Mouse (Mus musculus): Measurements from ENCODE around the gene Flad1.

Gene Flad1

GRCm38 (mm10) chr3:89395806-89396653, 15.6 kb downstream of the Flad1 start:
- peak; percentile 52 for DNase-seq (ENCODE audit: low spot score)

GRCm38 (mm10) chr3:89395419-89395805, 16.3 kb downstream of the Flad1 start:
- no peak for DNase-seq (ENCODE audit: low spot score)

GRCm38 (mm10) chr3:89394894-89395256, 16.8 kb downstream of the Flad1 start:
- peak; percentile 69 for DNase-seq (ENCODE audit: low spot score)

GRCm38 (mm10) chr3:89394006-89394893, 17.4 kb downstream of the Flad1 start, which contains the start of gene Zbtb7b:
Gene Zbtb7b, minus strand, starts transcription at chr3:89394776.
- peak; percentile 53 for DNase-seq (ENCODE audit: low spot score)

- DNase-seq (ENCODE audit: low spot score), result peak; percentile 91
These were observed 18.1 kb downstream of the Flad1 start for GRCm38 (mm10) chr3:89393605-89394004.

GRCm38 (mm10) chr3:89392871-89393311, 18.8 kb downstream of the Flad1 start:
- DNase-seq (ENCODE audit: low spot score), result no peak

GRCm38 (mm10) chr3:89391663-89392511, 19.8 kb downstream of the Flad1 start:
- no peak for DNase-seq (ENCODE audit: low spot score)

GRCm38 (mm10) chr3:89390699-89391662, 20.7 kb downstream of the Flad1 start:
- DNase-seq (ENCODE audit: low spot score), result no peak

GRCm38 (mm10) chr3:89390111-89390515, 21.6 kb downstream of the Flad1 start:
- DNase-seq (ENCODE audit: low spot score), result no peak

GRCm38 (mm10) chr3:89388901-89389740, 22.5 kb downstream of the Flad1 start:
- no peak for DNase-seq (ENCODE audit: low spot score)

- no peak for DNase-seq (ENCODE audit: low spot score)
These were observed 23.4 kb downstream of the Flad1 start for GRCm38 (mm10) chr3:89388134-89388881.

GRCm38 (mm10) chr3:89387632-89388031, 24.0 kb downstream of the Flad1 start:
- DNase-seq (ENCODE audit: low spot score), result no peak

- no peak for DNase-seq (ENCODE audit: low spot score)
These were observed 24.9 kb downstream of the Flad1 start for GRCm38 (mm10) chr3:89386438-89387420.

GRCm38 (mm10) chr3:89385451-89385850, 26.2 kb downstream of the Flad1 start:
- DNase-seq (ENCODE audit: low spot score), result no peak

- no peak for DNase-seq (ENCODE audit: low spot score)
These were observed 27.2 kb downstream of the Flad1 start for GRCm38 (mm10) chr3:89384331-89385076.

GRCm38 (mm10) chr3:89383651-89384255, 27.9 kb downstream of the Flad1 start:
- no peak for DNase-seq (ENCODE audit: low spot score)

GRCm38 (mm10) chr3:89382950-89383349, 28.7 kb downstream of the Flad1 start:
- no peak for DNase-seq (ENCODE audit: low spot score)
